Mouse (Mus musculus) hindbrain, embryonic 11.5 days (tissue): ENCODE measurements at regions not wholly inside any gene's neighbourhood (a gene's known extent, or its start where the extent isn't known, plus 50 kb on each side); places are given as distances from the start of the nearest gene placed in this dataset.
"Not testable (repeated sequence)": the region's sequence is repeated elsewhere in the genome, so short reads cannot be mapped to it uniquely, and the experiment has no call there.

ENCODE experiments used
- ATAC-seq: fragments of 200-750 bp; cut with Nextera tagmentation; 2 replicates; pipeline ENCODE4 v1.8.0; 2017; ENCODE audit warnings: mild to moderate bottlenecking, moderate TSS enrichment, moderate library complexity; ENCODE audit not compliant: low FRiP score
- DNase-seq: peaks from one replicate; pipeline ENCODE4 v3.0.0-alpha.2; 2015; ENCODE audit warnings: low spot score
- H3K27ac ChIP-seq: fragments of 300-500 bp; sonication (generic); 2 replicates; pipeline ENCODE4 v1.5.1; 2014; ENCODE audit warnings: mild to moderate bottlenecking, low read depth, low read length
- H3K27me3 ChIP-seq: fragments of 300-500 bp; sonication (generic); 2 replicates; pipeline ENCODE4 v1.6.1; 2014; ENCODE audit warnings: mild to moderate bottlenecking, low read length, moderate library complexity, mixed read lengths; ENCODE audit not compliant: control insufficient read depth, insufficient read depth
- H3K36me3 ChIP-seq: fragments of 300-500 bp; sonication (generic); 2 replicates; pipeline ENCODE4 v1.6.1; 2014; ENCODE audit warnings: mild to moderate bottlenecking, low read length, moderate library complexity, mixed read lengths; ENCODE audit not compliant: control insufficient read depth, insufficient read depth
- H3K4me1 ChIP-seq: fragments of 300-500 bp; sonication (generic); replicated peaks from 2 replicates; pipeline ENCODE4 v1.6.1; 2014; ENCODE audit warnings: low read length, mixed read lengths; ENCODE audit not compliant: control insufficient read depth, insufficient read depth
- H3K4me2 ChIP-seq: fragments of 300-500 bp; sonication (generic); replicated peaks from 2 replicates; pipeline ENCODE4 v1.6.1; 2014; ENCODE audit warnings: mild to moderate bottlenecking, low read depth, low read length
- H3K4me3 ChIP-seq: fragments of 300-500 bp; sonication (generic); 2 replicates; pipeline ENCODE4 v1.5.1; 2014; ENCODE audit warnings: low read depth, low read length
- H3K9ac ChIP-seq: fragments of 300-500 bp; sonication (generic); 2 replicates; pipeline ENCODE4 v1.6.1; 2014; ENCODE audit warnings: low read depth, low read length
- H3K9me3 ChIP-seq: fragments of 300-500 bp; sonication (generic); 2 replicates; pipeline ENCODE4 v1.6.1; 2016; ENCODE audit warnings: low read length; ENCODE audit not compliant: control insufficient read depth
- WGBS: fragments of 180-500 bp; shearing (Covaris S2); extraction: QIAGEN DNeasy Blood & Tissue Kit; methylation state at CpG from one replicate; pipeline ENCODE4 v1.1.7; 2014; 5-methylcytosine and 5-hydroxymethylcytosine counted together

GRCm38 (mm10) chr12:5918030-5918429 is 542.5 kb upstream of the Klhl29 start:
- H3K9me3 ChIP-seq, result no peaks in the 10 kb centered on the region
- no peaks in the 10 kb centered on the region for H3K27me3 ChIP-seq
- no peak overlapping the region for H3K4me3 ChIP-seq
- H3K4me1 ChIP-seq, result no peaks in the 10 kb centered on the region
- ATAC-seq (no peak), DNase-seq (no peak)
- H3K27ac ChIP-seq, result no peak overlapping the region
- no peak overlapping the region for H3K4me2 ChIP-seq
- H3K36me3 ChIP-seq, result no peaks in the 10 kb centered on the region
- H3K9ac ChIP-seq, result no peak overlapping the region
- 65% methylated on average over 1 of the region's 1 CpGs for WGBS

DNA sequence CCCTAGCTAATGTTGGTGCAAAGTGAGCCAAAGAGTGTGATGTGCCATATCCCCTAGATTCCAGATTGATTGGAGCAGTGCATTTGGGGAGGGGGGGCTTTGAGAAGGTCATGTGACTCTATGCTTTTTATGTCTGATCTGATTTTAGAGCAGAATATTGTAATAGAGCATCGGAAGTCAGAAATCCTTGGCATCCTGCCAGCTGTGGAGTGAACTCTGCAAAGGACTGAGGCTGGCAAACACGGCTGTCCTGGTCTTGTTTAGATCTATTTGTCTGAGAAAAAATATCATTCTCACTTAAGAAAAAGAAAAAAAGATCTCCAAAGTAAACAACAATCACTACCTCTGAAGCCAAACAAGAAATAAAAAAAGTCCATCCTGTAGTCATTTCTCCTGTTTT is 530.8 kb upstream of the Klhl29 start:
- 84% methylated on average over 2 of the region's 2 CpGs for WGBS
- H3K36me3 ChIP-seq, result no peaks in the 10 kb centered on the region
- no peaks in the 10 kb centered on the region for H3K4me1 ChIP-seq
- DNase-seq (no peak), ATAC-seq (no peak)
- no peak overlapping the region for H3K27ac ChIP-seq
- no peak overlapping the region for H3K9ac ChIP-seq
- H3K27me3 ChIP-seq, result no peaks in the 10 kb centered on the region
- H3K9me3 ChIP-seq, result no peaks in the 10 kb centered on the region
- H3K4me2 ChIP-seq, result no peak overlapping the region
- H3K4me3 ChIP-seq, result no peak overlapping the region

GRCm38 (mm10) chr12:5891786-5892185 is 516.3 kb upstream of the Klhl29 start:
- WGBS, result 59% methylated on average over 2 of the region's 3 CpGs
- not testable (repeated sequence) for H3K4me3 ChIP-seq, H3K36me3 ChIP-seq, DNase-seq, H3K4me1 ChIP-seq, H3K27me3 ChIP-seq, H3K9ac ChIP-seq, H3K27ac ChIP-seq, ATAC-seq, H3K4me2 ChIP-seq, H3K9me3 ChIP-seq

DNA sequence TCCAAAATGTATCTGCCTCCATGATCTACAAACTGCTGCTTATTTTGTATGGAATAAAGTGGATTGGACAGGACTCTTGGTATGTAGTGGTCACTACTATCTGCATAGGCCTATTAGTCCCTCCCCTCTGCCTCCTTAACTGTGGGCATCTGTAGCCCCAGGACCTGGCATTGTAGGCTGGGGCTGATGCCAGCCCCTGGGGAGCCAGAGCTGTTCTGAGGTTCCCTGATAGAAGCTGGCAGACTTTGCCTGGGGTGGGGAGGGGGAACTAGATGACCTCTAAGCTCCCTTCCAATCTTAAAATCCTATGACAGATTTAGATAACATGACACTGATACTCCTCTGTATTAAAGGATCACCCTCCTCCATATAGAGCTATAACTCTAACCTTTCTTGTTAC is 491.2 kb upstream of the Klhl29 start:
- no peak overlapping the region for H3K27ac ChIP-seq
- H3K9me3 ChIP-seq, result no peaks in the 10 kb centered on the region
- H3K4me3 ChIP-seq, result no peak overlapping the region
- H3K9ac ChIP-seq, result no peak overlapping the region
- H3K27me3 ChIP-seq, result no peaks in the 10 kb centered on the region
- no peaks in the 10 kb centered on the region for H3K36me3 ChIP-seq
- no peak for DNase-seq
- no peaks in the 10 kb centered on the region for H3K4me1 ChIP-seq
- no peak overlapping the region for H3K4me2 ChIP-seq
- no peak for ATAC-seq

DNA sequence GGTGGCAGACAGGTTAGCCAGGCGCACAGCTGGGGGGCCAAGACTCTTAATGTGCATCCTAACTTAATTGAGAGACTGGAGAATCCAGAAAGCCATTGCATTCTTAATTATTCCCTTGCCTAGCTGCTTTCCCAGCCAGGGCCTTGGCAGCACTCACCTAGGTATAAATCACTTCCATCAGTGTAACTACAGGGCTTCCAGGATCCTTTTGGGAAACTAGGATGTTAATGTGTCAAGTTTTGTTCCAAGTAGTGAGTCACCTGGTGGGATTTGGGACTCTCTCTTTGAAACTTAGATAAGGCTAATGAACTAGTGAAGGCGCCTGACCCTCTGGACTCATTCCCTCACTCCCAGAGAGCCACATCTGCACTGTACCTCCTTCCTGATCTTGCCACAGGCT is 484.3 kb upstream of the Klhl29 start:
- DNase-seq, result no peak
- WGBS, result 80% methylated on average over 2 of the region's 2 CpGs
- Histone ChIP-seq H3K4me2 (no peak overlapping the region), H3K9me3 (no peaks in the 10 kb centered on the region), H3K27ac (no peak overlapping the region), H3K4me1 (no peaks in the 10 kb centered on the region), H3K9ac (no peak overlapping the region), H3K27me3 (no peaks in the 10 kb centered on the region), H3K36me3 (no peaks in the 10 kb centered on the region), H3K4me3 (no peak overlapping the region)
- ATAC-seq, result no peak

GRCm38 (mm10) chr12:5856421-5856820 is 480.9 kb upstream of the Klhl29 start:
- peak; percentile 49; the same call in 1 of the 2 replicates for ATAC-seq
- peak overlapping the region; percentile 31; the same call in 1 of the 2 replicates for H3K27ac ChIP-seq
- H3K9me3 ChIP-seq, result no peaks in the 10 kb centered on the region
- no peak overlapping the region for H3K4me3 ChIP-seq
- no peak overlapping the region for H3K9ac ChIP-seq
- H3K27me3 ChIP-seq, result no peaks in the 10 kb centered on the region
- H3K36me3 ChIP-seq, result no peaks in the 10 kb centered on the region
- 58% methylated on average over 3 of the region's 3 CpGs for WGBS
- no peaks in the 10 kb centered on the region for H3K4me1 ChIP-seq
- no peak overlapping the region for H3K4me2 ChIP-seq
- no peak for DNase-seq

- Histone ChIP-seq H3K4me3 (no peak overlapping the region), H3K36me3 (no peaks in the 10 kb centered on the region), H3K4me1 (no peaks in the 10 kb centered on the region), H3K27me3 (no peaks in the 10 kb centered on the region), H3K9me3 (no peaks in the 10 kb centered on the region), H3K4me2 (no peak overlapping the region), H3K27ac (no peak overlapping the region), H3K9ac (no peak overlapping the region)
- ATAC-seq (no peak), DNase-seq (no peak)
- 83% methylated on average over 2 of the region's 2 CpGs for WGBS
Measured at GRCm38 (mm10) chr12:5810427-5810826, 434.9 kb upstream of the Klhl29 start.

DNA sequence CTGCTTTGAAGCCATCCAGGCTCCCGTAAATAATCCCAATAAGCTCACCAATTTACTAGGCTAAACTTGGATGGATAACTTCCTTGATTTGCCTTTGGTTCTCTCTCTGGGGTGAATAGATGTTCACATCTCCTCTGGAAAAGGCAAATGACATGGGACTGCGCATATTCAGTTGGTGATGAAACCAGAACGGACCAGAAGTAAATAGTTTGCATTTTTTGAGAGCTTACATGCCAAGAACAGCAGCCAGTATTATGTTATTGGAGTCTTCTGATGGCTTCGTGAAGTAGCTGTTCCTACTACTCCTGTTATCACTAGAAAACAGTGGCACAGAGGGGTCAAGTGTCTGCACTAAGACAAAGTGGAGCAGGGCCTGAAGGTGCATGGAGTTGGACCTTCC is 434.5 kb upstream of the Klhl29 start:
- H3K27ac ChIP-seq, result no peak overlapping the region
- DNase-seq (no peak), ATAC-seq (no peak)
- no peaks in the 10 kb centered on the region for H3K9me3 ChIP-seq
- H3K9ac ChIP-seq, result no peak overlapping the region
- H3K4me3 ChIP-seq, result no peak overlapping the region
- H3K27me3 ChIP-seq, result no peaks in the 10 kb centered on the region
- no peak overlapping the region for H3K4me2 ChIP-seq
- no peaks in the 10 kb centered on the region for H3K4me1 ChIP-seq
- WGBS, result 84% methylated on average over 4 of the region's 4 CpGs
- H3K36me3 ChIP-seq, result no peaks in the 10 kb centered on the region

DNA sequence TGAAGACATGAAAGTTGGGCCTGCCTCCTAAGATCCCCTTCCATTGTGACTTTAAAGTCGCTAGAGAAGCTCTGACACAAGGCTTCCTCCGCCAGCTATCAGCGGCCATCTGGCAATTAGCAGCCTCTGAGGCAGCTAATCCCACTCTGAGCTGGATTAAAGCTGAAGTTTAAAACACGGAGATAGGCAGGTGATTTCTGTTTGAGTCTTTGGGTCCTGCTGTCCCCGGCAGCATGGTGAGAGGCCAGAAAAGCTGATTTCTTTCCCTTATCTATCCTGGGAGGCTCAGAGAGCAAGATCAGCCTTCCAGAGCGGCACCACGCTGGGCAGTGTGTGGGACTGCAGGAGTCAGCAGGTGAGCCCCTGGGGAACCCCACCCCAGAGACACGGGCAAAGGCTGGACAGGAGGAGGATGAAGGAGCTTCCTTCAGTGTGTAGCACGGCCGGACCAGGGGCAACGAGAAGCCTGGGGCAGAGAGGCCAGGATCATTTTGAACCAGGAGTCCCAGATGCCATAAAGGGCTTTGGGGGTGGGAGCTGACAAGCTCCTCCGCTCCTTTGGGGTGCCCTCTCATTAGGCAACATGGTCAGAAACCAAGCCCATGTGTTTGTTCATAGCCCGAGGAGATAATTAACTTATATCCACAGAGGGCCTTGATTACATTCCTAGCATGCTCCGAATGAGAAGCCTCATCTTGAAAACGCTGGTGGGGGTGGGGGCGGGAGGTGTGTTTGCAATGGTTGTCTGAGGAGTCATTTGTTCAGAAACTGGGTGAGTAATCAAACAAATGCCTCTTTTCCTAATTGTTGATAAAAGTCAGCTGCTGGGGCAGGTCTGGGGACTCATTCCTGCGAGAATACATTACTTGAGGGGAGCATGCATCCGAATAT is 432.8 kb upstream of the Klhl29 start:
- Histone ChIP-seq H3K9ac (no peak overlapping the region), H3K27ac (no peak overlapping the region), H3K36me3 (no peaks in the 10 kb centered on the region), H3K27me3 (no peaks in the 10 kb centered on the region), H3K4me2 (no peak overlapping the region), H3K4me1 (no peaks in the 10 kb centered on the region), H3K9me3 (no peaks in the 10 kb centered on the region), H3K4me3 (no peak overlapping the region)
- DNase-seq (no peak), ATAC-seq (no peak)
- WGBS, result 46% methylated on average over 18 of the region's 18 CpGs
